Mouse (Mus musculus) forebrain, embryonic 16.5 days (tissue): ENCODE measurements around the gene Id3. TPM values are rescaled to one million over a fixed set of nuclear protein-coding genes. Genes with fewer than 3 reads are reported as not detected.

Experiments used
- ATAC-seq: fragments of 200-750 bp; cut with Nextera tagmentation; 2 replicates; pipeline ENCODE4 v1.8.0; 2017; ENCODE audit warnings: mild to moderate bottlenecking, moderate library complexity
- H3K27ac ChIP-seq: fragments of 300-500 bp; sonication (generic); 2 replicates; pipeline ENCODE4 v1.5.1; 2014; ENCODE audit warnings: low read length, control low read depth
- H3K27me3 ChIP-seq: fragments of 300-500 bp; sonication (generic); replicated peaks from 2 replicates; pipeline ENCODE4 v1.6.1; 2014; ENCODE audit warnings: low read length; ENCODE audit not compliant: control insufficient read depth, insufficient read depth
- H3K36me3 ChIP-seq: fragments of 300-500 bp; sonication (generic); 2 replicates; pipeline ENCODE4 v1.6.1; 2014; ENCODE audit not compliant: control insufficient read depth, insufficient read depth
- H3K4me1 ChIP-seq: fragments of 300-500 bp; sonication (generic); replicated peaks from 2 replicates; pipeline ENCODE4 v1.6.1; 2014; ENCODE audit warnings: low read length; ENCODE audit not compliant: control insufficient read depth, insufficient read depth
- H3K4me2 ChIP-seq: fragments of 300-500 bp; sonication (generic); 2 replicates; pipeline ENCODE4 v1.6.1; 2014; ENCODE audit warnings: mild to moderate bottlenecking, low read length, control low read depth
- H3K4me3 ChIP-seq: fragments of 300-500 bp; sonication (generic); replicated peaks from 2 replicates; pipeline ENCODE4 v1.5.1; 2014; ENCODE audit warnings: mild to moderate bottlenecking, low read length, control low read depth
- H3K9ac ChIP-seq: fragments of 300-500 bp; sonication (generic); replicated peaks from 2 replicates; pipeline ENCODE4 v1.6.1; 2014; ENCODE audit warnings: low read depth, low read length, control low read depth
- H3K9me3 ChIP-seq: fragments of 300-500 bp; sonication (generic); 2 replicates; pipeline ENCODE4 v1.6.1; 2016; ENCODE audit warnings: low read length; ENCODE audit not compliant: control insufficient read depth
- WGBS: fragments of 180-500 bp; shearing (Covaris S2); extraction: QIAGEN DNeasy Blood & Tissue Kit; methylation state at CpG from one replicate; pipeline ENCODE4 v1.1.7; 2014; 5-methylcytosine and 5-hydroxymethylcytosine counted together
- polyA plus RNA-seq: library from polyadenylated mRNA; unstranded; fragments of >200 nt; fragmentation: Nextera tagmentation; extraction: Ambion mirVana; gene quantifications from 2 replicates; pipeline ENCODE4 v1.2.1, GENCODE M21; 2015

Id3 gene
- polyA plus RNA-seq, 1 experiment from 2014 or later = 85.1 TPM

GRCm38 (mm10) chr4:136123111-136123791, 20.0 kb upstream of the Id3 start:
- no peak overlapping the region for H3K4me3 ChIP-seq
- H3K9me3 ChIP-seq = no peaks in the 10 kb centered on the region
- H3K9ac ChIP-seq = no peak overlapping the region
- no peaks in the 10 kb centered on the region for H3K36me3 ChIP-seq
- H3K27ac ChIP-seq = no peak overlapping the region
- 76% methylated on average over 8 of the region's 8 CpGs for WGBS
- no peak for ATAC-seq
- no peaks in the 10 kb centered on the region for H3K4me1 ChIP-seq
- no peaks in the 10 kb centered on the region for H3K27me3 ChIP-seq
- no peak overlapping the region for H3K4me2 ChIP-seq

- no peak for ATAC-seq
- WGBS = 88% methylated on average over 3 of the region's 3 CpGs
- no peak overlapping the region for H3K9ac ChIP-seq
Observed at GRCm38 (mm10) chr4:136123792-136124161, 19.5 kb upstream of the Id3 start.

GRCm38 (mm10) chr4:136124581-136124980, 18.7 kb upstream of the Id3 start:
- Histone ChIP-seq H3K4me1 (no peaks in the 10 kb centered on the region), H3K27ac (no peak overlapping the region), H3K9ac (no peak overlapping the region), H3K4me2 (no peak overlapping the region), H3K9me3 (no peaks in the 10 kb centered on the region), H3K36me3 (no peaks in the 10 kb centered on the region), H3K27me3 (no peaks in the 10 kb centered on the region), H3K4me3 (no peak overlapping the region)
- ATAC-seq = no peak
- 100% methylated on average over 4 of the region's 4 CpGs for WGBS

More at GRCm38 (mm10) chr4:136123792-136124161, 19.5 kb upstream of the Id3 start:
- Histone ChIP-seq H3K27me3 (no peaks in the 10 kb centered on the region), H3K4me1 (no peaks in the 10 kb centered on the region), H3K27ac (no peak overlapping the region), H3K36me3 (no peaks in the 10 kb centered on the region), H3K4me2 (no peak overlapping the region), H3K4me3 (no peak overlapping the region), H3K9me3 (no peaks in the 10 kb centered on the region)

- Histone ChIP-seq H3K9me3 (no peaks in the 10 kb centered on the region), H3K27ac (no peak overlapping the region), H3K4me1 (no peaks in the 10 kb centered on the region), H3K4me2 (no peak overlapping the region), H3K27me3 (no peaks in the 10 kb centered on the region), H3K4me3 (no peak overlapping the region), H3K36me3 (no peaks in the 10 kb centered on the region), H3K9ac (no peak overlapping the region)
- 92% methylated on average over 11 of the region's 11 CpGs for WGBS
- no peak for ATAC-seq
Observed at GRCm38 (mm10) chr4:136125458-136125857, 17.8 kb upstream of the Id3 start.

GRCm38 (mm10) chr4:136126019-136126418, 17.3 kb upstream of the Id3 start:
- no peaks in the 10 kb centered on the region for H3K9me3 ChIP-seq
- H3K36me3 ChIP-seq = no peaks in the 10 kb centered on the region
- no peaks in the 10 kb centered on the region for H3K27me3 ChIP-seq
- no peaks in the 10 kb centered on the region for H3K4me1 ChIP-seq
- no peak overlapping the region for H3K9ac ChIP-seq
- ATAC-seq = no peak
- WGBS = 80% methylated on average over 5 of the region's 5 CpGs
- H3K4me2 ChIP-seq = no peak overlapping the region
- no peak overlapping the region for H3K27ac ChIP-seq
- no peak overlapping the region for H3K4me3 ChIP-seq

- 76% methylated on average over 13 of the region's 13 CpGs for WGBS
- Histone ChIP-seq H3K4me1 (no peaks in the 10 kb centered on the region), H3K9ac (no peak overlapping the region), H3K9me3 (no peaks in the 10 kb centered on the region), H3K36me3 (no peaks in the 10 kb centered on the region), H3K27me3 (no peaks in the 10 kb centered on the region), H3K4me2 (no peak overlapping the region), H3K4me3 (no peak overlapping the region), H3K27ac (no peak overlapping the region)
- ATAC-seq = no peak
Observed at GRCm38 (mm10) chr4:136127670-136128069, 15.6 kb upstream of the Id3 start.

GRCm38 (mm10) chr4:136129842-136130241, 13.5 kb upstream of the Id3 start:
- H3K36me3 ChIP-seq = no peaks in the 10 kb centered on the region
- H3K9ac ChIP-seq = no peak overlapping the region
- no peak overlapping the region for H3K4me3 ChIP-seq
- WGBS = 83% methylated on average over 1 of the region's 1 CpGs
- H3K9me3 ChIP-seq = no peaks in the 10 kb centered on the region
- ATAC-seq = no peak
- H3K4me2 ChIP-seq = no peak overlapping the region
- peaks cover 14% of the 10 kb centered on the region for H3K4me1 ChIP-seq
- no peak overlapping the region for H3K27ac ChIP-seq
- H3K27me3 ChIP-seq = no peaks in the 10 kb centered on the region

- Histone ChIP-seq H3K27me3 (no peaks in the 10 kb centered on the region), H3K4me3 (no peak overlapping the region), H3K4me2 (peak overlapping the region; percentile 79), H3K4me1 (peaks cover 26% of the 10 kb centered on the region), H3K9ac (no peak overlapping the region; the same call in 1 of the 2 replicates), H3K27ac (peak overlapping the region; percentile 90), H3K36me3 (no peaks in the 10 kb centered on the region), H3K9me3 (no peaks in the 10 kb centered on the region)
- WGBS = 16% methylated on average over 9 of the region's 9 CpGs
- no peak for ATAC-seq
Observed at GRCm38 (mm10) chr4:136133801-136134200, 9.5 kb upstream of the Id3 start.

GRCm38 (mm10) chr4:136134418-136134977, 8.8 kb upstream of the Id3 start:
- Histone ChIP-seq H3K27me3 (no peaks in the 10 kb centered on the region), H3K36me3 (no peaks in the 10 kb centered on the region), H3K4me2 (peak overlapping the region; percentile 79), H3K4me1 (peaks cover 26% of the 10 kb centered on the region), H3K9ac (peak overlapping the region; percentile 74), H3K27ac (peak overlapping the region; percentile 90), H3K4me3 (peak overlapping the region; percentile 48), H3K9me3 (no peaks in the 10 kb centered on the region)
- WGBS = under 1% methylated on average over 15 of the region's 15 CpGs
- peak; percentile 30 for ATAC-seq
